47 mouse cellular contexts compared by ENCODE assay signal in the genomic region with DNA sequence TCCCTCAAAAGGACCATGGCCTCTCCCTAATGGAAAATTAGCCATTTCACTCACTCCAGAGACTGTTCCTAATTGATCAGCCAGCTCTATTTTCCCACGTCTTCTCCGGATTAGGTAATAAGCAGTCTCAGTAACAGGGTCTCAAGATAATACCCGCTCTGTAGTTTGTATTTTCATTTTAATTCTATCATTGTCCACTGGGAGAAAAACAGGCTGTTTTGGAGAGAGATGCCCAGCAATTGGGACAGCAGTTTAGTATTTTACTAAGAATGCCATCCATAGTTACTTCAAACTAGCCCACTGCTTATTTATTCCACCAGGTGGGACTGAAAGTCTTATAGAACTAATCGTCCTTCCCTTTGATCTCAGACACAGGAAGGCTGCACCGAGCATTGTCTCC. TPM values are rescaled to one million over a fixed set of nuclear protein-coding genes. Genes with fewer than 3 reads are reported as not detected.
"Had no signal": no experiment of that assay in that cellular context is flagged by ENCODE, and none has a peak within 500 bp of the region (broad histone marks: within the 10 kb centered on the region; RNA-seq: fewer than 3 reads in every experiment).

Gene Olfr218 (plus strand): TSS at position 301 of the 400 bp plus-strand sequence.

- H3K36me3 ChIP-seq: limb, embryonic 10.5 days; limb, embryonic 12.5 days; limb, embryonic 13.5 days; limb, embryonic 15.5 days; liver, embryonic 12.5 days; liver, embryonic 13.5 days; liver, embryonic 15.5 days; lung, embryonic 15.5 days; midbrain, embryonic 10.5 days; midbrain, embryonic 12.5 days; midbrain, embryonic 13.5 days; midbrain, embryonic 15.5 days; neural tube, embryonic 12.5 days had no signal

- H3K9ac ChIP-seq: limb, embryonic 12.5 days; limb, embryonic 13.5 days; limb, embryonic 15.5 days; liver, embryonic 12.5 days; liver, embryonic 13.5 days; liver, embryonic 14.5 days; liver, embryonic 15.5 days; liver, postnatal 0 days; lung, embryonic 14.5 days; lung, embryonic 15.5 days; midbrain, embryonic 12.5 days; midbrain, embryonic 13.5 days; midbrain, embryonic 15.5 days; neural tube, embryonic 12.5 days had no signal

- H3K4me3 ChIP-seq: limb, embryonic 10.5 days; limb, embryonic 12.5 days; limb, embryonic 13.5 days; limb, embryonic 15.5 days; liver, embryonic 12.5 days; liver, embryonic 13.5 days; liver, embryonic 15.5 days; lung, embryonic 15.5 days; megakaryocyte, embryonic 14.5 days; midbrain, embryonic 10.5 days; midbrain, embryonic 12.5 days; midbrain, embryonic 13.5 days; midbrain, embryonic 15.5 days; myocyte; neural tube, embryonic 12.5 days had no signal

- H3K27me3 ChIP-seq: limb, embryonic 12.5 days; limb, embryonic 13.5 days; limb, embryonic 15.5 days; liver, embryonic 12.5 days; liver, embryonic 13.5 days; liver, embryonic 15.5 days; lung, embryonic 15.5 days; megakaryocyte, embryonic 14.5 days; midbrain, embryonic 12.5 days; midbrain, embryonic 13.5 days; midbrain, embryonic 15.5 days; neural tube, embryonic 12.5 days had no signal

- H3K9me3 ChIP-seq: limb, embryonic 10.5 days; limb, embryonic 12.5 days; limb, embryonic 13.5 days; limb, embryonic 15.5 days; liver, embryonic 12.5 days; liver, embryonic 13.5 days; liver, embryonic 15.5 days; lung, embryonic 15.5 days; megakaryocyte, embryonic 14.5 days; midbrain, embryonic 10.5 days; midbrain, embryonic 12.5 days; midbrain, embryonic 13.5 days; midbrain, embryonic 15.5 days; neural tube, embryonic 12.5 days had no signal

- H3K4me2 ChIP-seq: limb, embryonic 12.5 days; limb, embryonic 13.5 days; limb, embryonic 15.5 days; liver, embryonic 11.5 days; liver, embryonic 12.5 days; liver, embryonic 13.5 days; liver, embryonic 15.5 days; lung, embryonic 14.5 days; lung, embryonic 15.5 days; midbrain, embryonic 11.5 days; midbrain, embryonic 12.5 days; midbrain, embryonic 13.5 days; midbrain, embryonic 15.5 days; neural tube, embryonic 12.5 days had no signal

- H3K27ac ChIP-seq: limb, embryonic 10.5 days; limb, embryonic 12.5 days; limb, embryonic 13.5 days; limb, embryonic 15.5 days; liver, embryonic 12.5 days; liver, embryonic 13.5 days; liver, embryonic 14.5 days; liver, embryonic 15.5 days; lung, embryonic 15.5 days; macrophage; midbrain, embryonic 10.5 days; midbrain, embryonic 12.5 days; midbrain, embryonic 13.5 days; midbrain, embryonic 15.5 days; neural tube, embryonic 12.5 days had no signal

- DNase-seq: left cerebral cortex, postnatal 4 days; liver; liver, embryonic 13.5 days; liver, postnatal 0 days; lung, adult 18-20 months; lung, adult 2 months; lung, embryonic 14.5 days; lung, postnatal 10 days; lung, postnatal 14 days; lung, postnatal 36 days; lung, postnatal 4 days; midbrain, embryonic 14.5 days had no signal

- ATAC-seq: liver, embryonic 12.5 days; liver, postnatal 0 days; lung, postnatal 0 days; midbrain, embryonic 13.5 days; midbrain, embryonic 15.5 days; midbrain, embryonic 16.5 days had no signal

- H3K4me1 ChIP-seq: limb, embryonic 10.5 days; limb, embryonic 12.5 days; limb, embryonic 13.5 days; limb, embryonic 15.5 days; liver, embryonic 12.5 days; liver, embryonic 13.5 days; liver, embryonic 15.5 days; lung, embryonic 15.5 days; megakaryocyte, embryonic 14.5 days; midbrain, embryonic 10.5 days; midbrain, embryonic 12.5 days; midbrain, embryonic 13.5 days; midbrain, embryonic 15.5 days; neural tube, embryonic 12.5 days had no signal

RNA-seq across cellular contexts. Expression of gene Olfr218, which starts in this region (rescaled TPM):
- total RNA-seq: left cerebral cortex, postnatal 10 days; left cerebral cortex, postnatal 14 days; left cerebral cortex, postnatal 25 days; left cerebral cortex, postnatal 36 days; left cerebral cortex, postnatal 4 days; liver, adult 2 months; megakaryocyte progenitor cell, adult 5-6 weeks; megakaryocyte, adult 5-6 weeks; megakaryocyte-erythroid progenitor cell, adult 5-6 weeks; midbrain, postnatal 0 days; monocyte, adult 5-6 weeks had no signal
- polyA plus RNA-seq: limb, embryonic 10.5 days; limb, embryonic 11.5 days; limb, embryonic 12.5 days; limb, embryonic 13.5 days; limb, embryonic 14.5 days; liver, adult 2 months; liver, embryonic 11.5 days; liver, embryonic 12.5 days; liver, embryonic 13.5 days; liver, embryonic 14.5 days; liver, embryonic 15.5 days; liver, embryonic 16.5 days; liver, postnatal 0 days; lung, adult 2 months; lung, embryonic 14.5 days; lung, embryonic 15.5 days; lung, embryonic 16.5 days; lung, postnatal 0 days; macrophage; midbrain, embryonic 10.5 days; midbrain, embryonic 11.5 days; midbrain, embryonic 12.5 days; midbrain, embryonic 13.5 days; midbrain, embryonic 14.5 days; midbrain, embryonic 15.5 days; midbrain, embryonic 16.5 days; midbrain, postnatal 0 days; myocyte; neural tube, embryonic 11.5 days; neural tube, embryonic 12.5 days had no signal
